Mouse (Mus musculus) brain, embryonic 14.5 days (tissue): ENCODE data around the gene Hectd3.

Experiments used
- CTCF ChIP-seq: fragments of 200-500 bp; IDR thresholded peaks from 2 replicates; pipeline ENCODE4 v1.5.1; 2012; ENCODE audit warnings: inconsistent platforms, mild to moderate bottlenecking, moderate library complexity, borderline replicate concordance; ENCODE audit not compliant: insufficient read depth, insufficient read length; ENCODE audit errors: extremely low read depth
- POLR2A ChIP-seq: fragments of 200-500 bp; IDR thresholded peaks from 2 replicates; pipeline ENCODE4 v1.6.1; 2012; ENCODE audit warnings: mild to moderate bottlenecking, inconsistent platforms, borderline replicate concordance; ENCODE audit not compliant: poor library complexity, insufficient read depth, insufficient read length, severe bottlenecking; ENCODE audit errors: extremely low read depth

DNA sequence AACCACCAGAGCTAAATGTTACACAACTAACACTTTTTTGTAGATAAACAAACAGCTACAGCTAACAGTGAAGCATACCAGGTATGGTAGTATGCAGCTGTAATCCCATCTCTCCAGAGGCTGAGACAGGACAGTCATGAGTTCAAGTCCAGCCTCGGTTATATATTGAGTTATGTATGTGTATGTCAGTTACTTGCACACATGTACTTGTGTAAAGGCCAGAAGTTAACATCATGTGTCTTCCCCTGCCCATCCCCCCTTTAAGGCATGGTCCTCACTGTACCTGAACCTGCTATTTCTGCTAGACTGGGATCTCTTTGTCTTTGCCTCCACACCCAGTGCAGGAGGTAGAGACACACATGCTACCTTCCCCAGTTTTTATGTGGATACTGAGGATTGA lies 54.4 kb downstream of the Hectd3 start:
- TF ChIP-seq CTCF, result no peak
- no peak for TF ChIP-seq POLR2A
